Mouse (Mus musculus) hematopoietic stem cell, adult 5-6 weeks (primary cell): ENCODE results near the gene Zpbp. TPM values are rescaled to one million over a fixed set of nuclear protein-coding genes. Genes with fewer than 3 reads are reported as not detected.

Source experiments
- ATAC-seq, 2 experiments: fragments of 125-278 bp in 1 of 2; replicated peaks in 1 of 2; 2 replicates each; pipeline ENCODE4 v1.8.0; 2016 to 2017; ENCODE audit warnings: inconsistent platforms in 2 of 2, mild to moderate bottlenecking in 2 of 2, moderate number of reproducible peaks in 2 of 2, low read depth in 1 of 2, moderate TSS enrichment in 1 of 2; ENCODE audit not compliant: low FRiP score in 2 of 2, poor library complexity in 2 of 2, severe bottlenecking in 2 of 2, insufficient read depth in 1 of 2, low TSS enrichment in 1 of 2
- total RNA-seq: library from RNA; stranded (forward); fragments of 172-1452, 232-1000 nt; gene quantifications from 2 replicates; pipeline ENCODE4 v1.2.3, GENCODE M21; 2017

The Zpbp gene
- total RNA-seq: 3.3 and 4.7 TPM in 2 replicates

- ATAC-seq: peak; percentile 95 to 96
Observed at GRCm38 (mm10) chr11:11461635-11462560, at the start of gene Zpbp, which contains the start of gene Spata48. Gene Zpbp, minus strand, starts transcription at chr11:11462408. Gene Spata48, plus strand, starts transcription at chr11:11462094.

- ATAC-seq: no peak
Observed at GRCm38 (mm10) chr11:11509413-11509812, 47.2 kb upstream of the Zpbp start.

- ATAC-seq: no peak
Observed at GRCm38 (mm10) chr11:11506187-11506586, 44.0 kb upstream of the Zpbp start.

GRCm38 (mm10) chr11:11499944-11500343 is 37.7 kb upstream of the Zpbp start:
- peak; percentile 37 to 62; a peak in 1 of 4 replicates for ATAC-seq

GRCm38 (mm10) chr11:11495697-11496096 is 33.5 kb upstream of the Zpbp start:
- peak; percentile 17 to 27; a peak in 1 of 4 replicates for ATAC-seq

- ATAC-seq: no peak
Observed at GRCm38 (mm10) chr11:11492044-11492443, 29.8 kb upstream of the Zpbp start.

GRCm38 (mm10) chr11:11484378-11484777 is 22.2 kb upstream of the Zpbp start:
- ATAC-seq: no peak

GRCm38 (mm10) chr11:11468924-11469323 is 6.7 kb upstream of the Zpbp start:
- no peak for ATAC-seq

- no peak for ATAC-seq
Observed at GRCm38 (mm10) chr11:11462561-11462890, 318 bp upstream of the Zpbp start.

GRCm38 (mm10) chr11:11455037-11455436 is 7.2 kb downstream of the Zpbp start:
- peak; percentile 81 to 84; a peak in 3 of 4 replicates for ATAC-seq

GRCm38 (mm10) chr11:11417356-11417755 is 44.9 kb downstream of the Zpbp start:
- peak in 1 of 2 experiments; percentile 48; a peak in 1 of 4 replicates for ATAC-seq

- no peak for ATAC-seq
Observed at GRCm38 (mm10) chr11:11414188-11414587, 48.0 kb downstream of the Zpbp start.

GRCm38 (mm10) chr11:11394686-11395085 is 67.5 kb downstream of the Zpbp start:
- ATAC-seq: no peak

- no peak for ATAC-seq
Observed at GRCm38 (mm10) chr11:11393164-11393563, 69.0 kb downstream of the Zpbp start.

- no peak for ATAC-seq
Observed at GRCm38 (mm10) chr11:11371305-11371704, 90.9 kb downstream of the Zpbp start.

- ATAC-seq: no peak
Observed at GRCm38 (mm10) chr11:11283512-11283911, 178.7 kb downstream of the Zpbp start.

- ATAC-seq: no peak
Observed at GRCm38 (mm10) chr11:11280128-11280527, 182.1 kb downstream of the Zpbp start.

GRCm38 (mm10) chr11:11257348-11257747 is 204.9 kb downstream of the Zpbp start:
- ATAC-seq: no peak
